Mouse (Mus musculus) c-Kit-positive CD71-negative TER-119-negative erythroid progenitor cells, embryonic 14.5 days (primary cell): Measurements from ENCODE around the gene Aco2.

Experiments
- DNase-seq: peaks from one replicate; pipeline ENCODE4 v3.0.0-alpha.2; 2013; ENCODE audit warnings: low read depth

Aco2 gene

GRCm38 (mm10) chr15:81920546-81921217 lies 48.6 kb downstream of the Aco2 start:
- no peak for DNase-seq

GRCm38 (mm10) chr15:81921255-81921654 lies 49.1 kb downstream of the Aco2 start:
- DNase-seq: no peak

GRCm38 (mm10) chr15:81924933-81925332 lies 52.8 kb downstream of the Aco2 start:
- DNase-seq: peak; percentile 34

GRCm38 (mm10) chr15:81925760-81926445 lies 53.8 kb downstream of the Aco2 start, which contains the start of gene Polr3h:
TSS of gene Polr3h (minus strand) at chr15:81926240.
- DNase-seq: peak; percentile 100

- DNase-seq: no peak
These were observed 54.3 kb downstream of the Aco2 start for GRCm38 (mm10) chr15:81926446-81926822.

- DNase-seq: no peak
These were observed 55.6 kb downstream of the Aco2 start for GRCm38 (mm10) chr15:81927741-81928140.

GRCm38 (mm10) chr15:81928277-81928676 lies 56.2 kb downstream of the Aco2 start:
- DNase-seq: no peak

GRCm38 (mm10) chr15:81932951-81933470 lies 60.9 kb downstream of the Aco2 start:
- DNase-seq: no peak

GRCm38 (mm10) chr15:81933986-81934385 lies 61.9 kb downstream of the Aco2 start:
- no peak for DNase-seq

- DNase-seq: no peak
These were observed 63.9 kb downstream of the Aco2 start for GRCm38 (mm10) chr15:81935869-81936637.

- no peak for DNase-seq
These were observed 64.6 kb downstream of the Aco2 start, which contains the start of gene Csdc2 for GRCm38 (mm10) chr15:81936679-81937078. TSS of gene Csdc2 (plus strand) at chr15:81936759.

GRCm38 (mm10) chr15:81937098-81937972 lies 65.2 kb downstream of the Aco2 start:
- no peak for DNase-seq

GRCm38 (mm10) chr15:81938246-81938645 lies 66.1 kb downstream of the Aco2 start:
- DNase-seq: no peak

- DNase-seq: no peak
These were observed 67.1 kb downstream of the Aco2 start for GRCm38 (mm10) chr15:81939157-81939715.

GRCm38 (mm10) chr15:81939774-81940173 lies 67.7 kb downstream of the Aco2 start:
- DNase-seq: no peak

GRCm38 (mm10) chr15:81940219-81940618 lies 68.1 kb downstream of the Aco2 start:
- no peak for DNase-seq

- no peak for DNase-seq
These were observed 68.9 kb downstream of the Aco2 start for GRCm38 (mm10) chr15:81941010-81941409.

- no peak for DNase-seq
These were observed 71.2 kb downstream of the Aco2 start for GRCm38 (mm10) chr15:81943176-81943749.

- DNase-seq: no peak
These were observed 77.0 kb downstream of the Aco2 start for GRCm38 (mm10) chr15:81949076-81949475.

- DNase-seq: no peak
These were observed 77.5 kb downstream of the Aco2 start for GRCm38 (mm10) chr15:81949476-81950131.
